Mouse (Mus musculus) splenic B cell, adult 2 months (primary cell): ENCODE measurements around the gene Ubxn11.

ENCODE experiments used
- DNase-seq: peaks from one replicate; pipeline ENCODE4 v3.0.0-alpha.2; 2011; ENCODE audit warnings: low read depth, low spot score
- H3K27me3 ChIP-seq: 2 replicates; pipeline ENCODE4 v1.6.1; 2012; ENCODE audit warnings: mild to moderate bottlenecking, low read length, moderate library complexity, mixed read lengths; ENCODE audit not compliant: control insufficient read depth, poor library complexity, insufficient read depth, severe bottlenecking
- H3K36me3 ChIP-seq: 2 replicates; pipeline ENCODE4 v1.6.1; 2012; ENCODE audit warnings: mild to moderate bottlenecking, low read length, moderate library complexity, mixed read lengths; ENCODE audit not compliant: control insufficient read depth, poor library complexity, insufficient read depth, severe bottlenecking

Ubxn11 gene

GRCm38 (mm10) chr4:134120192-134120805, 17.9 kb downstream of the Ubxn11 start:
- DNase-seq: peak; percentile 63
- H3K36me3 ChIP-seq: no peaks in the 10 kb centered on the region
- H3K27me3 ChIP-seq: no peaks in the 10 kb centered on the region

DNA sequence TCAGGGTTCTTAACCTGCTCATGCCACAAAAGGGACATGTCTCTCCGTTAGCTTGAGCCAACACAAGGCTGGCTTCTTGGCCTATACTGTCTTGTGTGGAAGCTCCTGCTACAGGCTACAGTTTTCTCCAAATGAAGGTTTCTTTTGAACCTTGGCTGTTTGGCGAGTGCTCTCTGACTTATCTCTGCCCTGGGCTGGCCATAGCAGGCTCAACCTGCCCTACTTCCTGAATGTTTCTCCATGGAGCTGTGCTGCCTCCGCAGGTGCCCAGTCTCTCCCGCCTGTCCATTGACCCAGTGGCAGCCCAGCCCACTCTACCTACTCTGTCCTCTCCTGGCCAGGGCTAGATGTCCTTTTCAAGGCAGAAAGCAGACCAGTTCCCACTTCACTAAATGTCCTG, 18.5 kb downstream of the Ubxn11 start:
- Histone ChIP-seq H3K36me3 (peaks cover 3% of the 10 kb centered on the region), H3K27me3 (no peaks in the 10 kb centered on the region)
- no peak for DNase-seq

DNA sequence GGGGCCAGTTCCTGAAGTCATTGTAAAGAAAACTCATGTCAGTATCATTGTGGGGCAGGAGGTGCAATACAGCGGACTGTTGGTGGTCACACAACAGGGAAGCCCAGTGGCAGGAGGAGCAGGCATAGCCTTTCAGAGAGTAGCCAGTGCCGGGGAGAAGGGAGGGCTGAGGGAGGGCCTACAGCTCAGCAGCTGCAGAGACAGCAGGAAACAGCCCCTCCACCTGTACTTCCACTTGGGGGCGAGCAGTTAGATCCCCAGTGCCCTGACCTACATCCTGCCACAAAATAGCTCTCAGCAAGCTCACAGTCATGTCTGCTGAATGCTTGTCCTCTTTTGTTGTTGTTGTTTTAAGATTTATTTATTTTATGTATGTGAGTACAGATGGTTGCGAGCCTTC, 19.2 kb downstream of the Ubxn11 start:
- DNase-seq: peak; percentile 67
- H3K27me3 ChIP-seq: no peaks in the 10 kb centered on the region
- H3K36me3 ChIP-seq: peaks cover 3% of the 10 kb centered on the region

GRCm38 (mm10) chr4:134122281-134122680, 19.9 kb downstream of the Ubxn11 start:
- peaks cover 3% of the 10 kb centered on the region for H3K36me3 ChIP-seq
- DNase-seq: no peak

GRCm38 (mm10) chr4:134123147-134123546, 20.8 kb downstream of the Ubxn11 start:
- no peak for DNase-seq
- H3K36me3 ChIP-seq: peaks cover 5% of the 10 kb centered on the region
- no peaks in the 10 kb centered on the region for H3K27me3 ChIP-seq

More at GRCm38 (mm10) chr4:134122281-134122680, 19.9 kb downstream of the Ubxn11 start:
- no peaks in the 10 kb centered on the region for H3K27me3 ChIP-seq

- H3K36me3 ChIP-seq: peaks cover 5% of the 10 kb centered on the region
- H3K27me3 ChIP-seq: no peaks in the 10 kb centered on the region
- peak; percentile 83 for DNase-seq
These were observed 21.5 kb downstream of the Ubxn11 start for GRCm38 (mm10) chr4:134123680-134124551.

DNA sequence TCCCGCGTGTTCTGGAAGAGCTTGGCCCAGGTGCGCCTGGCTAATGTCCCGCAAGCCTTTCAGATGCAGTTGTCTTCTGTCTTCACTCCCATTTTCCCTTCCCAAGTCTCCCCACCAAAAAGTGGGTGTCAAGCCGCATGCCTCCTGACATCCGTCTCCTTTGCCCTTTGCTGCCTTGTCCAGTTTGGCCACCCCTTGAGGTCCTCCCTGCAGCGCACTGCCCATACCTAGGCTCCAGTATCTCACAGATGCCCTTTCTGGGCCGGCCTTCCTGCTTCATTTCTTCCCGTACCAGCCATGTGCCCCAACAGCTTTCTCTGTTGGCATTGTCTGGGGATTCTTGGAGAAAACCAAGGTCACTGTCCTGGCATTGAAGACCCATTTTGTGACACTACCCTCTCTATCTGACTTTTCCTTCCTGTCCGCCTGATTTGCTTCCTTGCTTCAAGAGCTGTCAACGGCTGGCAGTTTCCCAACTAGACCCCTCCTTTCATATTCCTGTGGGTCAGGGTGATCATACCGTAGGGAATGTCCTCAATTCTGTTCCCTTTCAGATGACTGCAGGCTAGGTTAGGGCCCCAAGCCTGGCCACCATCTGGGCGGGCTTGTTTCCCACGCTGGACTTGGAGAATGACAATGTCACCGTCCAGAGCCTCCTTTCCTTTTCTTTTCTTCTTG, 23.2 kb downstream of the Ubxn11 start:
- no peak for DNase-seq
- H3K36me3 ChIP-seq: peaks cover 5% of the 10 kb centered on the region
- no peaks in the 10 kb centered on the region for H3K27me3 ChIP-seq

DNA sequence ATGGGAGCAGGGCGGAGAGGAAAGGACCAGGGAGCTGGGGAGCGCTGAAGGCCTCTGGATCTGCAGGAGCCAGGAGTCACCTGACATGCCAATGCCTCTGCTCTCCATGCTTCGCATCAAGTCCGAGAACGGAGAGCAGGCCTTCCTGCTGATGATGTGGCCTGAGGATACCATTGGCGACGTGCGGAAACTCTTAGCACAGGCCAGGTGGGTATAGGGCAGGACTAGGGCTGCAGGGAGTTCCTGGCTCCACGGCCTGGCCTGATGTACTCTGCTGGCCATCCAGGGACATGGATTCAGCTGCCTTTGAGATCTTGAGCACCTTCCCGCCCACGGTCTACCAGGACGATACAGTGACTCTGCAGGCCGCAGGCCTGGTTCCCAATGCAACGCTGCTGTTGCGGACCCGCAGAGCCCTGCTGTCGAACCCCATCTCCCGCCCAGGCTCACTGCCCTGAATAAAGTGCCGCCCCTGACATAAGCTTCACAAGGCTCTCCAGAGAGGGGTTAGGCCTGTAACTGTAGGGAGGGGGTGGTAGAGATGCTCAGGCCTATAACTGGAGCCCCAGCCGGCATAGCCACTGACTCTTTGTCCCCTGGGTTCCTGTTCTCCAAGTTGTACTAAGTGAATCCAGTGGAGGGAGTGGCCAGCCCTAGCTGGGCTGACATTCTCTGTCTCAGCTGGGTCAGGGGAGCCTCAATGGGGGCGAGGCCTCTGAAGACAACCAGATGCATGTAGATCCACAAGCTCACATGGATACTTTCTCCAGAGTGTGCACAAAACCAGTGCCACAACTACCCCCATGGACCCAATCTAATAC, 24.1 kb downstream of the Ubxn11 start:
- no peak for DNase-seq
- Histone ChIP-seq H3K36me3 (peaks cover 5% of the 10 kb centered on the region), H3K27me3 (no peaks in the 10 kb centered on the region)

DNA sequence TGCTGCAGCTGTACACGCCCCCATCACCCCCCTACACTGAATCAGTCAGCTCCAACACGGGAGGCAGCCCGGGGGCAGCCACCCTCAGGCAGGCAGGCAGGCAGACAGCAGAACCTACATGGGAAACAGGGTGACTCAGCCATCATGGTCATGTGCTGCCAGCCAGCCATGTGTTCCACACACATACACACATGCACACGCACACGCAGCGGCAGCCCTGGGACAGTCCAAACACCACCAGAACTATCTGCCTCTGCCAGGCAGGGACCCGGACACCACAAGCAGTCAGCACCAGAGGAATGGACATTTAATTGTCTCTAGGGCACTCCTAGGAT, 24.7 kb downstream of the Ubxn11 start:
- Histone ChIP-seq H3K36me3 (peaks cover 5% of the 10 kb centered on the region), H3K27me3 (no peaks in the 10 kb centered on the region)
- DNase-seq: no peak

GRCm38 (mm10) chr4:134127793-134128192, 25.4 kb downstream of the Ubxn11 start:
- Histone ChIP-seq H3K36me3 (peaks cover 5% of the 10 kb centered on the region), H3K27me3 (no peaks in the 10 kb centered on the region)
- no peak for DNase-seq

- Histone ChIP-seq H3K36me3 (peaks cover 5% of the 10 kb centered on the region), H3K27me3 (no peaks in the 10 kb centered on the region)
- DNase-seq: peak; percentile 86
These were observed 26.0 kb downstream of the Ubxn11 start, which contains the start of gene Sh3bgrl3 for GRCm38 (mm10) chr4:134128221-134128982. TSS of gene Sh3bgrl3 (minus strand) at chr4:134128789.

GRCm38 (mm10) chr4:134128983-134129362, 26.6 kb downstream of the Ubxn11 start:
- peaks cover 5% of the 10 kb centered on the region for H3K36me3 ChIP-seq
- peak; percentile 62 for DNase-seq
- H3K27me3 ChIP-seq: no peaks in the 10 kb centered on the region

GRCm38 (mm10) chr4:134129482-134129881, 27.1 kb downstream of the Ubxn11 start:
- H3K36me3 ChIP-seq: peaks cover 5% of the 10 kb centered on the region
- peak; percentile 53 for DNase-seq

GRCm38 (mm10) chr4:134132117-134132516, 29.7 kb downstream of the Ubxn11 start:
- no peak for DNase-seq
- Histone ChIP-seq H3K36me3 (peaks cover 2% of the 10 kb centered on the region; the same call in 1 of the 2 replicates), H3K27me3 (no peaks in the 10 kb centered on the region)

More at GRCm38 (mm10) chr4:134129482-134129881, 27.1 kb downstream of the Ubxn11 start:
- H3K27me3 ChIP-seq: no peaks in the 10 kb centered on the region
